Mouse (Mus musculus): ENCODE data around the gene Thbd. TPM values are rescaled to one million over a fixed set of nuclear protein-coding genes. Genes with fewer than 3 reads are reported as not detected.

Gene Thbd
- total and polyA plus RNA-seq, 3 experiments = not detected

- Histone ChIP-seq H3K36me3 (replicated peaks in 1 of 2; ENCODE audit: control insufficient read depth in 1 of 2, insufficient read depth in 1 of 2, low read length in 1 of 2) (no peaks in the 10 kb centered on the region), H3K27ac (ENCODE audit: insufficient read depth, low read depth) (no peak overlapping the region), H3K9me3 (replicated peaks; ENCODE audit: low read length) (no peaks in the 10 kb centered on the region), H3K4me3 (replicated peaks in 1 of 3; ENCODE audit: low read depth in 2 of 3, low read length in 2 of 3, poor library complexity in 1 of 3) (no peak overlapping the region), H3K9ac (ENCODE audit: insufficient read depth, low read depth) (no peak overlapping the region), H3K4me2 (ENCODE audit: insufficient read depth, low read depth, poor library complexity, severe bottlenecking) (no peak overlapping the region), H3K4me1 (ENCODE audit: control insufficient read depth in 1 of 2, insufficient read depth in 2 of 2) (peaks cover 0 to 35% of the 10 kb centered on the region in 2 experiments; a peak in 2 of 4 replicates), H3K27me3 (replicated peaks) (no peaks in the 10 kb centered on the region), H3K79me2 (replicated peaks; ENCODE audit: control insufficient read depth, extremely low read depth, insufficient read depth, poor library complexity, severe bottlenecking) (no peaks in the 10 kb centered on the region)
- DNase-seq (ENCODE audit: extremely low read depth) = no peak
- in situ Hi-C loops (cut with MboI; ENCODE audit: low pct_ligation_motif_present, low pct_unique_long_range_greater_than_20kb, low sequenced_read_pairs) = no loop called here
- TF ChIP-seq POLR2A (IDR thresholded peaks at IDR 0.05; ENCODE audit: low read depth, low read length) (no peak), JUN (IDR thresholded peaks at IDR 0.05; ENCODE audit: insufficient read depth, low read depth, low read length) (no peak)
- dilution Hi-C loops (cut with MboI; ENCODE audit: extremely low pct_ligation_motif_present, extremely low pct_unique_long_range_greater_than_20kb, low sequenced_read_pairs) = no loop called here
Observed at GRCm38 (mm10) chr2:148454014-148454542, 46.1 kb upstream of the Thbd start.

- in situ Hi-C loops (cut with MboI; ENCODE audit: low pct_ligation_motif_present, low pct_unique_long_range_greater_than_20kb, low sequenced_read_pairs) = no loop called here
- TF ChIP-seq USF1 (IDR thresholded peaks at IDR 0.05; ENCODE audit: low read depth, low read length) (no peak), CHD2 (IDR thresholded peaks at IDR 0.05; ENCODE audit: low read length) (no peak), NELFE (IDR thresholded peaks at IDR 0.05; ENCODE audit: low read depth, low read length) (no peak), SMC3 (IDR thresholded peaks at IDR 0.05; ENCODE audit: low read depth, low read length) (no peak), POLR2AphosphoS2 (IDR thresholded peaks at IDR 0.05; ENCODE audit: low read depth, low read length) (no peak), RCOR1 (conservative IDR thresholded peaks at IDR 0.05; ENCODE audit: low read depth, low read length) (no peak)
- Histone ChIP-seq H3K4me2 (ENCODE audit: insufficient read depth, low read depth, poor library complexity, severe bottlenecking) (no peak overlapping the region), H3K9me3 (replicated peaks; ENCODE audit: low read length) (no peaks in the 10 kb centered on the region), H3K9ac (ENCODE audit: insufficient read depth, low read depth) (no peak overlapping the region), H3K36me3 (replicated peaks in 1 of 2; ENCODE audit: control insufficient read depth in 1 of 2, insufficient read depth in 1 of 2, low read length in 1 of 2) (no peaks in the 10 kb centered on the region), H3K27ac (ENCODE audit: insufficient read depth, low read depth) (no peak overlapping the region), H3K79me2 (replicated peaks; ENCODE audit: control insufficient read depth, extremely low read depth, insufficient read depth, poor library complexity, severe bottlenecking) (no peaks in the 10 kb centered on the region), H3K27me3 (replicated peaks) (no peaks in the 10 kb centered on the region), H3K4me3 (replicated peaks in 1 of 3; ENCODE audit: low read depth in 2 of 3, low read length in 2 of 3, poor library complexity in 1 of 3) (no peak overlapping the region), H3K4me1 (ENCODE audit: control insufficient read depth in 1 of 2, insufficient read depth in 2 of 2) (peaks cover 0 to 35% of the 10 kb centered on the region in 2 experiments; a peak in 2 of 4 replicates)
- DNase-seq (ENCODE audit: extremely low read depth) = no peak
- dilution Hi-C loops (cut with MboI; ENCODE audit: extremely low pct_ligation_motif_present, extremely low pct_unique_long_range_greater_than_20kb, low sequenced_read_pairs) = no loop called here
Observed at GRCm38 (mm10) chr2:148453061-148453460, 45.1 kb upstream of the Thbd start.

GRCm38 (mm10) chr2:148451498-148451897 lies 43.5 kb upstream of the Thbd start:
- no peak overlapping the region for H3K4me2 ChIP-seq (ENCODE audit: insufficient read depth, low read depth, poor library complexity, severe bottlenecking)

More at GRCm38 (mm10) chr2:148451498-148451897, 43.5 kb upstream of the Thbd start:
- Histone ChIP-seq H3K27me3 (replicated peaks) (no peaks in the 10 kb centered on the region), H3K4me3 (replicated peaks in 1 of 3; ENCODE audit: low read depth in 2 of 3, low read length in 2 of 3, poor library complexity in 1 of 3) (no peak overlapping the region), H3K27ac (ENCODE audit: insufficient read depth, low read depth) (no peak overlapping the region), H3K4me1 (ENCODE audit: control insufficient read depth in 1 of 2, insufficient read depth in 2 of 2) (peaks cover 0 to 35% of the 10 kb centered on the region in 2 experiments; a peak in 2 of 4 replicates), H3K9ac (ENCODE audit: insufficient read depth, low read depth) (no peak overlapping the region), H3K36me3 (replicated peaks in 1 of 2; ENCODE audit: control insufficient read depth in 1 of 2, insufficient read depth in 1 of 2, low read length in 1 of 2) (no peaks in the 10 kb centered on the region), H3K79me2 (replicated peaks; ENCODE audit: control insufficient read depth, extremely low read depth, insufficient read depth, poor library complexity, severe bottlenecking) (no peaks in the 10 kb centered on the region), H3K9me3 (replicated peaks; ENCODE audit: low read length) (no peaks in the 10 kb centered on the region)
- DNase-seq (ENCODE audit: extremely low read depth) = no peak
- dilution Hi-C loops (cut with MboI; ENCODE audit: extremely low pct_ligation_motif_present, extremely low pct_unique_long_range_greater_than_20kb, low sequenced_read_pairs) = no loop called here
- in situ Hi-C loops (cut with MboI; ENCODE audit: low pct_ligation_motif_present, low pct_unique_long_range_greater_than_20kb, low sequenced_read_pairs) = no loop called here
- TF ChIP-seq SMC3 (IDR thresholded peaks at IDR 0.05; ENCODE audit: low read depth, low read length) = no peak
- TF ChIP-seq MYC (IDR thresholded peaks at IDR 0.05; ENCODE audit: low read depth, low read length) = no peak
- no peak for TF ChIP-seq BHLHE40 (IDR thresholded peaks at IDR 0.05; ENCODE audit: low read depth, low read length)
- no peak for TF ChIP-seq MXI1 (IDR thresholded peaks at IDR 0.05; ENCODE audit: low read depth, low read length)
- TF ChIP-seq USF1 (IDR thresholded peaks at IDR 0.05; ENCODE audit: low read depth, low read length) = no peak
- no peak for TF ChIP-seq CTCF (conservative IDR thresholded peaks at IDR 0.05 in 1 of 2, IDR thresholded peaks at IDR 0.05 in 1 of 2; ENCODE audit: low read depth in 2 of 2, low read length in 2 of 2)
- TF ChIP-seq ZKSCAN1 (IDR thresholded peaks at IDR 0.05; ENCODE audit: borderline replicate concordance, low read depth, low read length) = no peak
- no peak for TF ChIP-seq NELFE (IDR thresholded peaks at IDR 0.05; ENCODE audit: low read depth, low read length)
- TF ChIP-seq TCF12 (IDR thresholded peaks at IDR 0.05; ENCODE audit: low read depth, low read length) = no peak
- no peak for TF ChIP-seq ZNF384 (IDR thresholded peaks at IDR 0.05; ENCODE audit: low read depth, low read length)
- TF ChIP-seq CHD1 (IDR thresholded peaks at IDR 0.05; ENCODE audit: low read depth, low read length) = no peak
- TF ChIP-seq ZMIZ1 (IDR thresholded peaks at IDR 0.05; ENCODE audit: low read depth, low read length) = no peak
- TF ChIP-seq MAFK (IDR thresholded peaks at IDR 0.05; ENCODE audit: insufficient replicate concordance, low read length) = no peak
- TF ChIP-seq NRF1 (IDR thresholded peaks at IDR 0.05; ENCODE audit: low read depth, low read length) = no peak
- TF ChIP-seq CHD2 (IDR thresholded peaks at IDR 0.05; ENCODE audit: low read length) = no peak
- TF ChIP-seq HCFC1 (IDR thresholded peaks at IDR 0.05; ENCODE audit: low read depth, low read length) = no peak
- no peak for TF ChIP-seq ELF1 (IDR thresholded peaks at IDR 0.05; ENCODE audit: low read depth, low read length)

All from CH12.LX (cell line).